Mouse (Mus musculus) forebrain, embryonic 13.5 days (tissue): Measurements from ENCODE around the gene Myo15b. TPM values are rescaled to one million over a fixed set of nuclear protein-coding genes. Genes with fewer than 3 reads are reported as not detected.

Experiments used
- ATAC-seq: fragments of 200-750 bp; cut with Nextera tagmentation; 2 replicates; pipeline ENCODE4 v1.8.0; 2017
- H3K27ac ChIP-seq: fragments of 300-500 bp; sonication (generic); 2 replicates; pipeline ENCODE4 v1.5.1; 2015; ENCODE audit warnings: inconsistent platforms, mild to moderate bottlenecking, moderate library complexity
- H3K27me3 ChIP-seq: fragments of 300-500 bp; sonication (generic); 2 replicates; pipeline ENCODE4 v1.6.1; 2015; ENCODE audit warnings: mild to moderate bottlenecking, inconsistent platforms
- H3K36me3 ChIP-seq: fragments of 300-500 bp; sonication (generic); 2 replicates; pipeline ENCODE4 v1.6.1; 2015; ENCODE audit warnings: mild to moderate bottlenecking, inconsistent platforms; ENCODE audit not compliant: poor library complexity, severe bottlenecking
- H3K4me1 ChIP-seq: fragments of 300-500 bp; sonication (generic); 2 replicates; pipeline ENCODE4 v1.6.1; 2015; ENCODE audit warnings: inconsistent platforms
- H3K4me2 ChIP-seq: fragments of 300-500 bp; sonication (generic); 2 replicates; pipeline ENCODE4 v1.6.1; 2015; ENCODE audit warnings: inconsistent platforms, mild to moderate bottlenecking, moderate library complexity
- H3K4me3 ChIP-seq: fragments of 300-500 bp; sonication (generic); 2 replicates; pipeline ENCODE4 v1.5.1; 2015; ENCODE audit warnings: mild to moderate bottlenecking, inconsistent platforms
- H3K9ac ChIP-seq: fragments of 300-500 bp; sonication (generic); 2 replicates; pipeline ENCODE4 v1.6.1; 2015; ENCODE audit warnings: mild to moderate bottlenecking, inconsistent platforms
- H3K9me3 ChIP-seq: fragments of 300-500 bp; sonication (generic); replicated peaks from 2 replicates; pipeline ENCODE4 v1.6.1; 2016; ENCODE audit warnings: inconsistent platforms
- WGBS: fragments of 180-500 bp; shearing (Covaris S2); methylation state at CpG from one replicate; pipeline ENCODE4 v1.1.7; 2015; 5-methylcytosine and 5-hydroxymethylcytosine counted together
- polyA plus RNA-seq: library from polyadenylated mRNA; unstranded; fragments of >200 nt; fragmentation: Nextera tagmentation; extraction: Ambion mirVana; gene quantifications from 2 replicates; pipeline ENCODE4 v1.2.1, GENCODE M21; 2015

Gene Myo15b
- polyA plus RNA-seq, 1 experiment from 2014 or later: 0.21 TPM

GRCm38 (mm10) chr11:115881002-115881401, 22.8 kb downstream of the Myo15b start:
- peaks cover 14% of the 10 kb centered on the region; the same call in 1 of the 2 replicates for H3K27me3 ChIP-seq
- no peaks in the 10 kb centered on the region for H3K4me1 ChIP-seq
- no peaks in the 10 kb centered on the region for H3K36me3 ChIP-seq
- H3K4me3 ChIP-seq: no peak overlapping the region
- no peaks in the 10 kb centered on the region for H3K9me3 ChIP-seq
- 25% methylated on average over 5 of the region's 5 CpGs for WGBS
- no peak overlapping the region for H3K9ac ChIP-seq
- ATAC-seq: no peak
- no peak overlapping the region for H3K27ac ChIP-seq
- H3K4me2 ChIP-seq: no peak overlapping the region

- no peak for ATAC-seq
- no peaks in the 10 kb centered on the region for H3K36me3 ChIP-seq
- no peak overlapping the region for H3K27ac ChIP-seq
- no peaks in the 10 kb centered on the region for H3K9me3 ChIP-seq
- H3K4me2 ChIP-seq: no peak overlapping the region
- H3K9ac ChIP-seq: no peak overlapping the region
- no peaks in the 10 kb centered on the region for H3K4me1 ChIP-seq
- WGBS: 39% methylated on average over 17 of the region's 17 CpGs
- peaks cover 14% of the 10 kb centered on the region; the same call in 1 of the 2 replicates for H3K27me3 ChIP-seq
- H3K4me3 ChIP-seq: no peak overlapping the region
Measured at GRCm38 (mm10) chr11:115883251-115883650, 25.0 kb downstream of the Myo15b start.

DNA sequence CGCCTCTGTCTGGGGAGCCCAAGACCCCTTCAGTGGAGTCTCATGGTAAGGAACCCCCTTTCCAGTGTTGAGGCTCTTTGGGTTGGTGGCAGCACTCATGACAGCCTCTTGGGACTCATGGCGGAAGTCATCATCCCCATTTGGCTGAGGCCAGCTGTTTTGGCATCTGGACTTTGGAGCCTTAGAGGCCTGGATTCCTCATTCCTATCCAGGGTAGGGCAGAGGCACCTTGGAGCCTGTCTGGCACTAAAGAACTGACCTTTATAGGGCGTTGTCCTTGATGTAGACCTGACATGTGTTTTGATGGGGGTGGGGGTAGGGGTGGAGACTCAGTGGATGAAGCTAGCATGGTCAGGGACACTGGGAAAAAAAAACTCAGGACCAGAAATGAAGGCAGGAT, 26.2 kb downstream of the Myo15b start:
- WGBS: 93% methylated on average over 3 of the region's 3 CpGs
- no peaks in the 10 kb centered on the region for H3K4me1 ChIP-seq
- no peak overlapping the region for H3K4me2 ChIP-seq
- no peak for ATAC-seq
- no peaks in the 10 kb centered on the region for H3K9me3 ChIP-seq
- no peak overlapping the region for H3K9ac ChIP-seq
- no peak overlapping the region for H3K27ac ChIP-seq
- peaks cover 14% of the 10 kb centered on the region; the same call in 1 of the 2 replicates for H3K27me3 ChIP-seq
- no peak overlapping the region for H3K4me3 ChIP-seq
- H3K36me3 ChIP-seq: no peaks in the 10 kb centered on the region

DNA sequence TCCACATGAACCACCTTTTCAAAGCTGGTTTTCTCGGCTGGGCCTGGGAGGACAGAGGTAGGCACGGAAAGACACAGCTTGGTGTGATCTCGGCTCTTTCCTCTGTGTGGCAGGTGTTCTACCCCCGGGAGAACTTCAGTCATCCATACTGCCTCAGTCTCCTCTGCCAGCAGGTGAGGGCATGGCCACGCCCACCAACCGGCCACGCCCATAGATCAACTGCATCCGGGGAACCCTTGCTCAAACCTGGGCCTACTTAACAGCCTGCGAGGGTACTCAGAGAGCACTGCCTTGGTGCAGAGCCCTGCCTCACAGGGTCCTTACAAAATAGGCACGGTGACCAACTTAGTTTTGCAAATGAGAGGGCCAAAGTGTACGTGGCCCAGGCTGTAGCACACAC, 27.1 kb downstream of the Myo15b start:
- H3K9me3 ChIP-seq: no peaks in the 10 kb centered on the region
- 83% methylated on average over 11 of the region's 11 CpGs for WGBS
- no peak overlapping the region for H3K9ac ChIP-seq
- H3K4me2 ChIP-seq: no peak overlapping the region
- no peak for ATAC-seq
- no peaks in the 10 kb centered on the region for H3K4me1 ChIP-seq
- peaks cover 14% of the 10 kb centered on the region; the same call in 1 of the 2 replicates for H3K27me3 ChIP-seq
- no peak overlapping the region for H3K27ac ChIP-seq
- no peak overlapping the region for H3K4me3 ChIP-seq
- no peaks in the 10 kb centered on the region for H3K36me3 ChIP-seq

GRCm38 (mm10) chr11:115886446-115886845, 28.2 kb downstream of the Myo15b start:
- no peak for ATAC-seq
- H3K9ac ChIP-seq: no peak overlapping the region
- H3K9me3 ChIP-seq: no peaks in the 10 kb centered on the region
- H3K27me3 ChIP-seq: peaks cover 14% of the 10 kb centered on the region; the same call in 1 of the 2 replicates
- H3K4me1 ChIP-seq: no peaks in the 10 kb centered on the region
- H3K4me2 ChIP-seq: no peak overlapping the region
- 91% methylated on average over 11 of the region's 11 CpGs for WGBS
- H3K4me3 ChIP-seq: no peak overlapping the region
- no peak overlapping the region for H3K27ac ChIP-seq
- no peaks in the 10 kb centered on the region for H3K36me3 ChIP-seq

GRCm38 (mm10) chr11:115888020-115888419, 29.8 kb downstream of the Myo15b start:
- Histone ChIP-seq H3K4me1 (no peaks in the 10 kb centered on the region), H3K27me3 (peaks cover 10% of the 10 kb centered on the region; the same call in 1 of the 2 replicates), H3K9me3 (no peaks in the 10 kb centered on the region), H3K4me2 (no peak overlapping the region), H3K36me3 (peaks cover 5% of the 10 kb centered on the region; the same call in 1 of the 2 replicates), H3K9ac (no peak overlapping the region), H3K27ac (no peak overlapping the region), H3K4me3 (no peak overlapping the region)
- 89% methylated on average over 5 of the region's 5 CpGs for WGBS
- ATAC-seq: no peak

GRCm38 (mm10) chr11:115889159-115889558, 31.0 kb downstream of the Myo15b start:
- Histone ChIP-seq H3K9me3 (no peaks in the 10 kb centered on the region), H3K4me3 (no peak overlapping the region), H3K36me3 (peaks cover 17% of the 10 kb centered on the region), H3K27ac (no peak overlapping the region), H3K27me3 (0 out of 2 replicates have a peak, but pooled peaks cover 2% of the 10 kb centered on the region), H3K9ac (no peak overlapping the region), H3K4me2 (no peak overlapping the region), H3K4me1 (no peaks in the 10 kb centered on the region)
- WGBS: 85% methylated on average over 6 of the region's 6 CpGs
- no peak for ATAC-seq

DNA sequence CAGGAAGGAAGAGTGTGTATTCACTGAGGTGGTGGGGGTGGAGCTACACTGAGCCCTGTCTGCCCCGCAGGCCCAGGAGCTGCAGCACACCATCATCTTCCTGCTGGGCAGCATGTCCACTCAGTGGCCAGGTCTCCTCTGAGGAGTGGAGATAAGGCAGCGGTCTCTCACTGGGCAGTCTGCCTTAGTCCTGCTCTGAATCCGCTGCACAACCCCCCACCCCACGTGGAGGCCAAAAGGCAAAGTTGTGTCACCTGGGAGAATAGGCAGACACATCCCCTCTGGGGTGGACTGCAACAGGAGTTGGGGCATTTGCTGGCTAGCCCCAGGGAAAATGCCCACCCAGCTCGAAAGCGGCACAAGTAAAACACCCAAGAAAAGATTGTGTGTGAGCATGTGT, 34.0 kb downstream of the Myo15b start:
- H3K36me3 ChIP-seq: peaks cover 46% of the 10 kb centered on the region
- no peak overlapping the region for H3K4me2 ChIP-seq
- ATAC-seq: no peak
- H3K9me3 ChIP-seq: no peaks in the 10 kb centered on the region
- H3K27me3 ChIP-seq: no peaks in the 10 kb centered on the region
- WGBS: 59% methylated on average over 6 of the region's 6 CpGs
- no peaks in the 10 kb centered on the region for H3K4me1 ChIP-seq
- H3K9ac ChIP-seq: no peak overlapping the region
- H3K27ac ChIP-seq: no peak overlapping the region
- no peak overlapping the region for H3K4me3 ChIP-seq

DNA sequence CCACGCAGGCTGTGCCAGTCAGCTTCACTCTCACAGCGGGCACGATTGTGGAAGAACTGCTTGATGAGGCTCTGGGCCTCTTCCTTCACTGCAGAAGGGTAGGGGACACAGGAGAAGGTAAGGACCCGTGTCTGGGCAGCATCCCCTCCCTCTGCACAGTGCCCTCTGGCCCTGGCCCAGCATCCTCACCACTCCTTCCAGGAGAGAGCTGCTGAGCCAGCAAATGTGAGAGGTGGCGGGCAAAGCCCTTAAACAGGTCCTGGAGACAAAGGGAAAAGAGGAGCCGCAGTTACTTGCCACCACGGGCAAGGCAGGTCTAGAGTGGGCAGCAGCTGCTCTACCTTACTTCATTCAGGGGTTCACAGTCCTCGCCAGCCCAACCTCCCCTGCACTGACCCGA, 34.9 kb downstream of the Myo15b start:
- no peak for ATAC-seq
- H3K9me3 ChIP-seq: no peaks in the 10 kb centered on the region
- WGBS: 90% methylated on average over 9 of the region's 9 CpGs
- H3K36me3 ChIP-seq: peaks cover 53% of the 10 kb centered on the region
- no peak overlapping the region for H3K9ac ChIP-seq
- H3K27ac ChIP-seq: no peak overlapping the region
- no peaks in the 10 kb centered on the region for H3K4me1 ChIP-seq
- H3K4me2 ChIP-seq: no peak overlapping the region
- no peaks in the 10 kb centered on the region for H3K27me3 ChIP-seq
- H3K4me3 ChIP-seq: no peak overlapping the region

DNA sequence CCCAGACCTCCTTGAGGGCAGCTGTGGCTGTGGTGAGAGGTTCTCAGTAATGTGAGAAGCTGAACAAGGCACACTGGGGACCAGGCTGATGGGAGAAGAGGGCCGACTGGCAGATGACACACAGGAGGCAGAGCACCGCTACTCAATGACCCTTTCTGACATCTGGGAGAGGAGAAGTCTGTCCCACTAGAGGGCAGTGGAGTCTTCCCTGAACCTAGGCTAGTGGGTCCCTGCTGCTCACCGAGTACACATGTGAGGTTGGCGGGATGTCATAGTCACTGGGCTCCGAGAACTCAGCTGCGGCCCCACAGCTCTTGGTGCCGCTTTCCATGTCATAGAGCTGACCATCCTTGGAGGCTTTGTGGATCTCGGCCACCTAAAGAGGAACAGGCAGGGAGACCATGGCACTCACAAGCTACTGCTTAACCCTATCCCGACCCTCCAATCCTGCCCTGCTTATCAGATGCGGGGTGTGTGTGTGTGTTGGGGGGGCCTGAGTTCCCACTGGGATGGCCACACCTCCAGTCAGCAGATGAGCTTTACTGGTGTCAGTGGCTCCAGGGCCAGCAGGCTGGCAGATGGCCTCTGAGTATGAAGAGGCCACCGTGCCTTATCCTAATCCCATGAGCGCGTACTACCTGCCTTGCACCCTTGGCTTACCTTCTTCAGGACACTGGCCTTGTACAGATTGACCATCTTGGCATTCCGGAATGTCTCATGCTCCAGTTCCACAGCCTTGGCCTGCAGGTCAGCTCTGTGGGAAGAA, 36.7 kb downstream of the Myo15b start:
- no peaks in the 10 kb centered on the region for H3K9me3 ChIP-seq
- H3K4me2 ChIP-seq: no peak overlapping the region
- peaks cover 53% of the 10 kb centered on the region for H3K36me3 ChIP-seq
- no peak for ATAC-seq
- H3K27me3 ChIP-seq: no peaks in the 10 kb centered on the region
- H3K27ac ChIP-seq: no peak overlapping the region
- H3K4me1 ChIP-seq: peaks cover 5% of the 10 kb centered on the region; the same call in 1 of the 2 replicates
- no peak overlapping the region for H3K9ac ChIP-seq
- H3K4me3 ChIP-seq: no peak overlapping the region
- 76% methylated on average over 14 of the region's 14 CpGs for WGBS

- H3K4me2 ChIP-seq: no peak overlapping the region
- H3K4me1 ChIP-seq: peaks cover 12% of the 10 kb centered on the region; the same call in 1 of the 2 replicates
- 0 out of 2 replicates have a peak overlapping the region, but pooled peaks have one; percentile 12 for H3K9ac ChIP-seq
- WGBS: 88% methylated on average over 7 of the region's 7 CpGs
- no peaks in the 10 kb centered on the region for H3K27me3 ChIP-seq
- H3K4me3 ChIP-seq: no peak overlapping the region
- no peak overlapping the region for H3K27ac ChIP-seq
- H3K36me3 ChIP-seq: peaks cover 44% of the 10 kb centered on the region
- no peak for ATAC-seq
- H3K9me3 ChIP-seq: no peaks in the 10 kb centered on the region
Measured at GRCm38 (mm10) chr11:115898446-115898845, 40.2 kb downstream of the Myo15b start.

DNA sequence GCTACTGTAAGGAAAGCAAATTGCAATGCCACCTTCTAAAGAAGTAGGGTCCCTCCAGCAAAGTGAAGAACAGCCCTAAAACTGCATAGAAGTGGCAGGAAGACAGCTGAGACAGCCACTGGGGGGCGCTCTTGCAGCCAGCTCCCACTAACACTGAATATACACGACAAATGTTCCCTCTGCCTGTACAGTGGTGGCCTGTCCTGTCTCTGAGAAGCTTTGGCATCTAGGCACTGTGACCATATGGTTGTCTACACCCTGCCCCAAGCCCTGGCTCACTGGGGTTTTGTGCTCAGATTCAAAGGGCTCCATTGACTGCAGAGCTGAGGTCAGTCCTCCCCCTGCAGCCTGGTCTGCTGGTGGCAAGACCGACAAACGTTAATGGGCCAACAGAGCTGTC, 40.7 kb downstream of the Myo15b start:
- H3K4me2 ChIP-seq: no peak overlapping the region
- H3K36me3 ChIP-seq: peaks cover 39% of the 10 kb centered on the region
- no peaks in the 10 kb centered on the region for H3K27me3 ChIP-seq
- WGBS: 11% methylated on average over 4 of the region's 4 CpGs
- no peaks in the 10 kb centered on the region for H3K9me3 ChIP-seq
- ATAC-seq: no peak
- no peak overlapping the region for H3K27ac ChIP-seq
- H3K4me1 ChIP-seq: peaks cover 12% of the 10 kb centered on the region; the same call in 1 of the 2 replicates
- no peak overlapping the region for H3K9ac ChIP-seq
- H3K4me3 ChIP-seq: no peak overlapping the region
